Mouse (Mus musculus) retina, adult 2 months (tissue): Measurements from ENCODE around the gene Pde6g.

Experiments
- DNase-seq: peaks from one replicate; pipeline ENCODE4 v3.0.0-alpha.2; 2012; ENCODE audit warnings: low read depth, low spot score

Gene Pde6g

DNA sequence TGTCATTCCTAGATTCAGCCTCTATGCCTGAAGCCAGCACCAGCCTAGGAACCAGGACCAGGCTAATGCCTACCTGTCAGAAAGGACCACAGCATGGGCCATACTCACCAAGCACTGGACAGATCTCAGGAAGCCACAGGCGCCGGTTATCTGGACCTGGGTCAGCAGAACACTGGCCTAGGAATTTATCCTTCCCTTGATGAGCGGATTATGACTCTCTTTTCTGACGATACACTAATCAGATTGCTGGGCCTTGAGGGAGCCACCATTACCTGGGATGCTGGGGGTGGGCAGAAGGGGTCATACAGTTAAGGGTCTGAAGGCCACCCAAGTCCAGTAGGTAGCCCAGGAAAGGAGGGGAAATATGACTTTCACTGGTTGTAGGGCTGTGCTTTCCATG, at the start of gene Pde6g:
Gene Pde6g (minus strand): TSS at position 195 of the 400 bp plus-strand sequence.
- DNase-seq, result peak; percentile 90

GRCm38 (mm10) chr11:120501701-120502100, 48.4 kb upstream of the Pde6g start:
- no peak for DNase-seq

- no peak for DNase-seq
Observed at GRCm38 (mm10) chr11:120501018-120501417, 47.7 kb upstream of the Pde6g start.

- no peak for DNase-seq
Observed at GRCm38 (mm10) chr11:120500357-120500756, 47.1 kb upstream of the Pde6g start.

- DNase-seq, result no peak
Observed at GRCm38 (mm10) chr11:120499894-120500293, 46.6 kb upstream of the Pde6g start.

DNA sequence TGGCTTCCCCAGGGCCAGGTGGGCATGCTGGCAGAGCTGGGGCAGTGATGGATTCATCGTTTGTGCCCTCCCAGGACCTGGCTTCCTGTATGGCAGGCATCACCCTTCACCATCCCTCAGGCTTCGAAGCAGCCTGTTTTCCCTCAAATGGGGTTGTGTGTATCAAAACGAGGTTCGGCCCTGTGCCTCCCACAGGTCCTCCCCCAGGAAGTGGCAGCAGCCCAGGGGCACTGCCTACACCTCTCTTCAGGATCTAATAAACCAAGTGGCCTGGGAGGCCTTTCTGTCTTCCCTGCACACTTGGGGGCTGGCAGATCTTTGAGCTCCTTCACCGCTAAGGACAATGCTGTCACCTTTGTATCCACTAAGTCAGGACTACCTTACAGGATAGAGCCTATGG, 45.6 kb upstream of the Pde6g start:
- no peak for DNase-seq

GRCm38 (mm10) chr11:120498226-120498625, 44.9 kb upstream of the Pde6g start:
- DNase-seq, result no peak

GRCm38 (mm10) chr11:120497436-120497835, 44.1 kb upstream of the Pde6g start:
- DNase-seq, result no peak

- DNase-seq, result no peak
Observed at GRCm38 (mm10) chr11:120493911-120494310, 40.6 kb upstream of the Pde6g start.

DNA sequence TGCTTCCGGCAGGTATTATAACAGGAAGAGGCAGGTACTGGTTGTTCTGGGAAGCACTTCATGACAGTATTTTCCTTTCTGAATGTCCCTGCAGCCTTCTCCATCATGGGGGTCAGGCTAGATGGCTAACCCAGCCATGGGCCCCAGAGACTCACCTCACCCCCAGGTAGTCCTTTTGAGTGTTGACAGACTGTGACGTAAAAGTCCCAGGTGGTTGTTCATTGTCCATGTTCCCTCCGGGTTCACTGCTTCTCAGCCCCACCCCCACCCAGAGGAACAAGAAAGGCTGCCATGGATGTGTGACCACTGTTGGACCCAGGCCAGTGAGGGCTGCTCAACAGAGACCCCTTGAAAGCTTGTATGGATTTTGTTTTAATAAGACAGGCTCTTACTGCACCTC, 40.1 kb upstream of the Pde6g start:
- no peak for DNase-seq

GRCm38 (mm10) chr11:120492878-120493203, 39.5 kb upstream of the Pde6g start:
- DNase-seq, result no peak

GRCm38 (mm10) chr11:120492024-120492877, 39.0 kb upstream of the Pde6g start:
- no peak for DNase-seq

DNA sequence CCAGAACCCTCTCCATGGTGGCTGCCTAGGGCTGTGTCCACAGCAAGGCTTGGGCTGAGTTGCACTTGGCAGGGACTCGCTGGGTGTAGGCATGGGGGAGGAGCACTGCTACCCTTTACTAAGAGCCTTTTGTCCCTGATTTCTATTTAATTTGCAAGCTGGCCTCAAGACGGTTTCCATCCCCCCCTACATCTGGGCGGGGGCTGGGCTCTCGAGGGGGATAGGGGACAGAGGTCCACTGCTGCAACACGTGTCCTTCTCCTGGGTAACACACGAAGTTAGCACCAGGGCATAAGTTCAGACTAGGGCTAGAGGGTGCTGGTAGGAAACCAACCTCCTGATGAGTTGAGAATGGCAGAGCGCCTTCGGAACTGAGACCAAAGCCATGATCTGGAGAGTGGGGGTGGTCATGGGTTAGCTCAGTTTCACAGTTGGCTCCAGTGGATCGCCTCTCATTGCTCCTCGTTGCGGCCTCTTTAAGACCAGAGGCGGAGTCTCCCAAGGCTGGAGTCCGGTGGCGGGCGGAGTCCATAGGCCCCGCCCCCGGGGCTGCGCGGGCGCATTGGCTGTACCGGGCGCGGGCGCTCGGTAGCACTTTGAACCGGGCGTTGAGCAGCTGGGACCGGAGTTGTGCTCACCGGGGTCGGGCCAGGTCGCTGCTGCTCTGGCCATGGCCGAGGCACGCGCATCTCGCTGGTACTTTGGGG, 38.2 kb upstream of the Pde6g start, which contains the start of gene Slc25a10:
Gene Slc25a10 (plus strand): TSS at position 524 of the 707 bp plus-strand sequence.
- peak; percentile 65 for DNase-seq

DNA sequence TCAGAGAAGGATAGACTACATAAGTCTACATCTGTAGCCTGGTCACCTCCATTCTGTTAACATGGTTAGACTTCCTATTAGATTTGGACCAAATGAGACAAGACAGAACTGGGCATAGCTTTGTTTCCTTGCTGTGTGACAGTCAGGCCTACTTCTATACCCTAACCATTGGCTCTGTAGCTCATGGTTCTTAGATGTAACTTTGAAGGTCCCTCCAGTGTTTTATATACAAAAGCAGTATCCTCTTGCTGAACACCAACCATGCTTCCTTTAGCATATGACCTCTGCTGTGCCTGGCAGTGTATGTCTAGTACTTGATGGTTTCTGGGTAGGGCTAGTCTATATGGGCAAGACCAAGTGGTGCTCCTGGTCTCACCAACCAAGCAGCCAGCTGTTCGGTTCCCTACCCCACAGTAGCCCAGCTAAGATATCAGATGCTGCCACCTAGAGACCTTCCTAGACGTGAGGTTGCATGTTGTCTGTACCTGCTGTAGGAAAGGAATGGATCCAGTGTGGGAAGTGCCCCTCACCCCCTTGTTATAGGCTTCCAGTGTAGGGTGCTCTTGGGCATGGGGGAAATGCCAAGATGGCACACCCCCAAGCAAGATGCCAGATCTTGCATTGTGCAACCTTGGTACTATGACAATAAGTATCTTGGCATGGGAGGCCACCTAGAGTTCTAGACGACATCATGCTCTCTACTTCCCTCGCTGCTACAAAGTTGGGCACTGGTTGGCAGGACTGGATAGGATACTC, 37.2 kb upstream of the Pde6g start:
- DNase-seq, result no peak

- DNase-seq, result peak; percentile 69
Observed at GRCm38 (mm10) chr11:120489054-120489761, 35.9 kb upstream of the Pde6g start.

DNA sequence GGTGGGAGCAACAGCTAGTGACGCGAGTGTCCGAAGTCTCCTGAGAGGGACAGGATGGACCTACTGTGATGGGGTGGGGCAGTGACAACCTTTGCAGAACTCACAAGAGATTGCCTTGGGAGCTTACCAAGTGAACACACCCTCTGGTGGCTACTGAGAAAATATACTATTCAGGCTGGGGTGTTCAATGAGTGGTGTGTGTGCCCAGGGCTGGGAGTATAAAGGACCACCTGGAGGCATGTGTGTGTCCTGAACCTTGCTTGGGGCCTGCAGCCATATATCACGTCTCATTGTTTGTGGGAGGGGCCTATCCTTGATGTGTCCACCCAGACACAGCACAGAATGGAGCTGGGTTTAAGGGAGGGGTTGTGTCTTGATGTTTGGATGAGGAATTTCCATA, 35.2 kb upstream of the Pde6g start:
- DNase-seq, result no peak

DNA sequence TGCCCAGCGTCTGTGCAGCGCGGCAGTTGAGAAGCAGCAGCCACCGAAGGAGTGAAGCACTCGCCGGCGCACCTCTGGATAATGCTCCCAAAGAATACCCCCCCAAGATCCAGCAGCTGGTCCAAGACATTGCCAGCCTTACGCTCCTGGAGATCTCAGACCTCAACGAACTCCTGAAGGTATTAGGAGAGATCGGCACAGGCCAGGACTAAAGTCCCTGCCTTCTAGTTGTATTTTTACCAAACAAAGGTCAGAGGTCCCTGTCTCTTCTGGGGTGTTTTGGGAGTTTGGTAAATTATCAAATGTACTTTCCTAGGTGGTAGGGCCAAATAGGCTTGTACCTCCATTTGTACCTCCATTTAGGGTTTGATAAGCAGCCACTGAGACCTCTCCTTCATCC, 32.0 kb upstream of the Pde6g start:
- DNase-seq, result no peak

DNA sequence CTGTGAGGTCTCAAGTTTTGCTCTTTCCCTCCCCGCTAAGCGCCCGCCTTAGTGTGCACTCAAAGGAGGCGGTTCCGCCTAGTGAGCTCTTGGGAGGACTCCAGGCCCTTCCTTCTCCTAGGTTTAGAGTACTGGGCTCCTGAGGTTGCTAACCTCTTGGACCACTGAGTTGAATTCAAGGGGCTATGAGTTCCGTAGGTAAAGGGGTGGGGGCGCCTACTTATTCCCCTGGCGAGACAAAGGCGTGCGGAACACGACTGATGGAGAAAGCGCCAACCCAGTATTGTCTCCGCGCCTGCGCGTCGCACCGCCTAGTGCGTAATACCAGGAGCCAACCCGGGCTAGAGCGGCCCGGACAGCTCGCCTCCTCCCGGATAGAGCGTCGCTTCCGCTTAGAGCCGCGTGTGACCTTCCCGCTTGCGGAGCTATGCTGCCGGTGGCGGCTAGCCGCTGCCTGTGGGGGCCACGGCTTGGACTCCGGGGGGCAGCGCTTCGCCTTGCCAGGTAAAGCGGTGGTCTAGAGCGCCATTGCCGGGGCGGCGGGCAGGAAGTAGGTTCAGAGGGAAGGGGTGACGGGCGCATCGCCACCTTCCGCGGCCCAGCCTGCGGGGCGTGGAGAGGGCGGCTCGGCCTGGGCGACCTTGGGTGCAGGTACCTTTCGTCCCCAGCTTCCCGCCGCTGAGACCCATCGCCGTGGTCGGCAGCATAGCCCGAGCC, 31.1 kb upstream of the Pde6g start, which contains the start of gene Mrpl12:
Gene Mrpl12 (plus strand): TSS at position 349 of the 717 bp plus-strand sequence.
- peak; percentile 93 for DNase-seq

GRCm38 (mm10) chr11:120483448-120483934, 30.2 kb upstream of the Pde6g start:
- DNase-seq, result no peak

DNA sequence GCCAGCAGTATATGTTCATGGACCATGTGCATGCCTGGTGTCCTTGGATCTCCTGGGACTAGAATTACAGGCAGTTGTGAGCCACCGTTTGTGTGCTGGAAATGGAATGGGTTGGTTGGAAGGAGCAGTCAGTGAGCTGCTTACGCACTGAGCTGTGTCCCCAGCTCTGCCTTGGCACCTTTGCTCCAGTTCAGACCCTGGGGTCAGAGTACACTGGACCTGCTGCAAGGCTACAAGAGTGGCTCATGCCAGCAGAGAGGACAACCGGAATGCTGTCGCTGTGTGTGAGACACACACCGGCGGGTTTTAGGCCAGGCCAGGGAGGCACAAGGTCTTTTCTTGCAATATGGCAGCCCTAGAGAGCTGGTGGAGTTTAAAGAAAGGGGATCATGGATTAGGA, 18.8 kb upstream of the Pde6g start:
- DNase-seq, result no peak

DNA sequence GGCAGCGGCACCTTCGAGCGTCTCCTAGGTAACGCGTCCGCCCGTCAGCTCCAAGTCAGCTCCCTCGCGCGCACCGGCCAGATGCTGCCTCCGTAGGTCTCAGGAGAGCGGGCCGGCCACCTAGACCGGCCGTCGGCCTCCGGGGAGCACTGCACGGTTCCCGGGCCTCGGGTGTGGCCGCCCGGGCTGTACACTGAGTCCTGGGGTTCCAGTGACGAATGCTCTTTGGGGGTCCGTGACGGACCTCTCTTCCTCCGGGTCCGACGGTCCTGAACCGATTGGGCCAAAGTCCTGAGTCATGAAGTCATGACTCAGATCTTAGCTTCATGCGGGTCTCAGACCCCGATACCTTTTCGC, 14.4 kb upstream of the Pde6g start:
- DNase-seq, result no peak
